Mouse (Mus musculus) liver, embryonic 16.5 days (tissue): ENCODE data around the gene Pcbp1. TPM values are rescaled to one million over a fixed set of nuclear protein-coding genes. Genes with fewer than 3 reads are reported as not detected.

Experiments
- ATAC-seq: fragments of 200-750 bp; cut with Nextera tagmentation; 2 replicates; pipeline ENCODE4 v1.8.0; 2017; ENCODE audit warnings: low read depth, mild to moderate bottlenecking, moderate number of reproducible peaks, moderate library complexity
- H3K27ac ChIP-seq: fragments of 300-500 bp; sonication (generic); 2 replicates; pipeline ENCODE4 v1.5.1; 2014; ENCODE audit warnings: mild to moderate bottlenecking, low read length
- H3K27me3 ChIP-seq: fragments of 300-500 bp; sonication (generic); 2 replicates; pipeline ENCODE4 v1.6.1; 2014; ENCODE audit warnings: low read depth, low read length, mixed read lengths; ENCODE audit not compliant: control insufficient read depth, insufficient read depth
- H3K36me3 ChIP-seq: fragments of 300-500 bp; sonication (generic); 2 replicates; pipeline ENCODE4 v1.6.1; 2014; ENCODE audit warnings: mild to moderate bottlenecking; ENCODE audit not compliant: control insufficient read depth, insufficient read depth
- H3K4me1 ChIP-seq: fragments of 300-500 bp; sonication (generic); 2 replicates; pipeline ENCODE4 v1.6.1; 2014; ENCODE audit warnings: low read depth, low read length, mixed read lengths; ENCODE audit not compliant: control insufficient read depth
- H3K4me2 ChIP-seq: fragments of 300-500 bp; sonication (generic); 2 replicates; pipeline ENCODE4 v1.6.1; 2014; ENCODE audit warnings: low read depth, low read length, mixed read lengths
- H3K4me3 ChIP-seq: fragments of 300-500 bp; sonication (generic); 2 replicates; pipeline ENCODE4 v1.5.1; 2014; ENCODE audit warnings: low read depth, mild to moderate bottlenecking, low read length
- H3K9ac ChIP-seq: fragments of 300-500 bp; sonication (generic); 2 replicates; pipeline ENCODE4 v1.6.1; 2014; ENCODE audit warnings: low read depth, low read length
- H3K9me3 ChIP-seq: fragments of 300-500 bp; sonication (generic); replicated peaks from 2 replicates; pipeline ENCODE4 v1.6.1; 2016; ENCODE audit warnings: low read length; ENCODE audit not compliant: control insufficient read depth
- WGBS: fragments of 180-500 bp; shearing (Covaris S2); extraction: QIAGEN DNeasy Blood & Tissue Kit; methylation state at CpG from one replicate; pipeline ENCODE4 v1.1.7; 2014; ENCODE audit not compliant: insufficient replicate concordance; 5-methylcytosine and 5-hydroxymethylcytosine counted together
- microRNA-seq: library from miRNA; unstranded; fragments of <30 nt; microRNA quantifications from one replicate; pipeline ENCODE4, GENCODE M21; 2016
- polyA plus RNA-seq: library from polyadenylated mRNA; unstranded; fragments of >200 nt; fragmentation: Nextera tagmentation; extraction: Ambion mirVana; gene quantifications from 2 replicates; pipeline ENCODE4 v1.2.1, GENCODE M21; 2015

The Pcbp1 gene
- polyA plus RNA-seq, 1 experiment from 2014 or later: 82.3 TPM

GRCm38 (mm10) chr6:86476931-86477330, 49.2 kb downstream of the Pcbp1 start:
- Histone ChIP-seq H3K4me1 (peaks cover 24% of the 10 kb centered on the region), H3K4me3 (no peak overlapping the region), H3K36me3 (no peaks in the 10 kb centered on the region), H3K9me3 (no peaks in the 10 kb centered on the region), H3K9ac (no peak overlapping the region), H3K27me3 (no peaks in the 10 kb centered on the region), H3K4me2 (no peak overlapping the region), H3K27ac (no peak overlapping the region)
- ATAC-seq: no peak
- WGBS: 58% methylated on average over 5 of the region's 5 CpGs

DNA sequence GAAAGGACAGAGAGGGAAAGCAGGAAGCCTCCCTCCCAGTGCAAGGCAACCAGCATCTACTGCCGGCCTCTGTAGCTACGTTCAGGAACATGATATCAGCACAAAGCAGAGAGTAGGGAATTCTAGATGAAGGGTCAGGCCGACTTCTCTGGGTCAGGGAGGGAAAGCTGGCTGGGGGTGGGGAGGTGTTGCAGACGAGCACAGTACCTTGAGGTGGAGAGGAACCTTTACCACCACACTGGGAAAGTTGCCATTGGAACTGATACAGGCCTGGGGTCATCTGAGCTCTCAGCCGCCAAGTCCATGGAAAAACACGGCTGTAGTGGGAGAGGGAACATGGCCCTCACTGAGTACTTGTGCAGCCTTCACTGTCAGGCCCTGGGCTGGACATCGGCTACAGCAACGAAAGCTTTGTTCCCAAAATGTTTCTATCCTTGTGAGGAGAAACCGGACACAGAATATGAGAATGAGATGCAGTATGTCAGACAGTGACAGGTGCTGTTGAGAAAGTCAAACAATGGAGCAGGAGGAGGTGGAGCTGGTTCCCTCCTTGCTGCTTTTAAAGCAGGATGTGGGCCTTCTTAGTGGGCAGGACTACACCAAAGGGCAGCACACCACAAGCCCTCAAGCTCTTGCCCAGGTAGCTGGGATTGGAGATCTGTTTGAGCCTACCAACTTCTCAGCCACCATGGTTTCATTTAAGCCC, 50.5 kb downstream of the Pcbp1 start:
- no peaks in the 10 kb centered on the region for H3K27me3 ChIP-seq
- H3K9me3 ChIP-seq: no peaks in the 10 kb centered on the region
- H3K4me2 ChIP-seq: no peak overlapping the region
- no peak overlapping the region for H3K9ac ChIP-seq
- H3K27ac ChIP-seq: peak overlapping the region; percentile 4; the same call in 1 of the 2 replicates
- 63% methylated on average over 9 of the region's 9 CpGs for WGBS
- no peak overlapping the region for H3K4me3 ChIP-seq
- peaks cover 31% of the 10 kb centered on the region for H3K4me1 ChIP-seq
- no peaks in the 10 kb centered on the region for H3K36me3 ChIP-seq
- no peak for ATAC-seq

GRCm38 (mm10) chr6:86474646-86475181, 51.4 kb downstream of the Pcbp1 start:
- Histone ChIP-seq H3K36me3 (no peaks in the 10 kb centered on the region; the same call in 1 of the 2 replicates), H3K4me1 (peaks cover 25% of the 10 kb centered on the region), H3K9me3 (no peaks in the 10 kb centered on the region), H3K9ac (no peak overlapping the region), H3K27me3 (no peaks in the 10 kb centered on the region), H3K4me2 (no peak overlapping the region), H3K4me3 (no peak overlapping the region), H3K27ac (no peak overlapping the region)
- no peak for ATAC-seq

Small RNA genes within 50 kb of the gene (microRNA-seq; reads per million reads assigned to microRNA genes)
- gene Gm22184: not detected

Other genes starting within 250 kb of the Pcbp1 start
- gene Fam136a, start 160.7 kb downstream of the Pcbp1 start, polyA plus RNA-seq: 58.6 and 60.9 TPM in 2 replicates
- 256 and 289 TPM in 2 replicates for gene Snrpg, start 155.0 kb downstream of the Pcbp1 start, polyA plus RNA-seq
- gene Pcyox1, start 129.2 kb downstream of the Pcbp1 start, polyA plus RNA-seq: 76.6 and 83.2 TPM in 2 replicates
- gene Tia1, start 122.1 kb downstream of the Pcbp1 start, polyA plus RNA-seq: 17.5 and 19.5 TPM in 2 replicates
- not detected in 2 replicates for gene Gm44790, start 99.7 kb downstream of the Pcbp1 start, polyA plus RNA-seq
- gene C87436, start 87.9 kb downstream of the Pcbp1 start, polyA plus RNA-seq: 10.6 and 10.8 TPM in 2 replicates
- 2.3 and 2.9 TPM in 2 replicates for gene Asprv1, start 101.8 kb upstream of the Pcbp1 start, polyA plus RNA-seq
- 51.6 and 53.8 TPM in 2 replicates for gene Mxd1, start 142.8 kb upstream of the Pcbp1 start, polyA plus RNA-seq
- 35.6 and 47.6 TPM in 2 replicates for gene Snrnp27, start 158.2 kb upstream of the Pcbp1 start, polyA plus RNA-seq
- 5.8 and 6.0 TPM in 2 replicates for gene Gmcl1, start 207.1 kb upstream of the Pcbp1 start, polyA plus RNA-seq